Mouse (Mus musculus) midbrain, embryonic 13.5 days (tissue): ENCODE results near the gene Nop2. TPM values are rescaled to one million over a fixed set of nuclear protein-coding genes. Genes with fewer than 3 reads are reported as not detected.

Experiments
- ATAC-seq: fragments of 200-750 bp; cut with Nextera tagmentation; 2 replicates; pipeline ENCODE4 v1.8.0; 2017; ENCODE audit warnings: mild to moderate bottlenecking, moderate TSS enrichment, moderate library complexity
- H3K27ac ChIP-seq: fragments of 300-500 bp; sonication (generic); 2 replicates; pipeline ENCODE4 v1.5.1; 2015; ENCODE audit warnings: inconsistent platforms, mild to moderate bottlenecking, moderate library complexity
- H3K27me3 ChIP-seq: fragments of 300-500 bp; sonication (generic); 2 replicates; pipeline ENCODE4 v1.6.1; 2015; ENCODE audit warnings: mild to moderate bottlenecking, inconsistent platforms
- H3K36me3 ChIP-seq: fragments of 300-500 bp; sonication (generic); 2 replicates; pipeline ENCODE4 v1.6.1; 2015; ENCODE audit warnings: mild to moderate bottlenecking, inconsistent platforms
- H3K4me1 ChIP-seq: fragments of 300-500 bp; sonication (generic); replicated peaks from 2 replicates; pipeline ENCODE4 v1.6.1; 2015; ENCODE audit warnings: inconsistent platforms
- H3K4me2 ChIP-seq: fragments of 300-500 bp; sonication (generic); replicated peaks from 2 replicates; pipeline ENCODE4 v1.6.1; 2015; ENCODE audit warnings: moderate library complexity, mild to moderate bottlenecking, inconsistent platforms
- H3K4me3 ChIP-seq: fragments of 300-500 bp; sonication (generic); replicated peaks from 2 replicates; pipeline ENCODE4 v1.5.1; 2015; ENCODE audit warnings: mild to moderate bottlenecking, inconsistent platforms
- H3K9ac ChIP-seq: fragments of 300-500 bp; sonication (generic); replicated peaks from 2 replicates; pipeline ENCODE4 v1.6.1; 2015; ENCODE audit warnings: mild to moderate bottlenecking, inconsistent platforms
- H3K9me3 ChIP-seq: fragments of 300-500 bp; sonication (generic); 2 replicates; pipeline ENCODE4 v1.6.1; 2016; ENCODE audit warnings: mild to moderate bottlenecking, inconsistent platforms
- WGBS: fragments of 180-500 bp; shearing (Covaris S2); methylation state at CpG from one replicate; pipeline ENCODE4 v1.1.7; 2015; 5-methylcytosine and 5-hydroxymethylcytosine counted together
- polyA plus RNA-seq: library from polyadenylated mRNA; unstranded; fragments of >200 nt; fragmentation: Nextera tagmentation; extraction: Ambion mirVana; gene quantifications from 2 replicates; pipeline ENCODE4 v1.2.1, GENCODE M21; 2015

Nop2 gene
- polyA plus RNA-seq, 1 experiment from 2014 or later: 43.2 TPM

DNA sequence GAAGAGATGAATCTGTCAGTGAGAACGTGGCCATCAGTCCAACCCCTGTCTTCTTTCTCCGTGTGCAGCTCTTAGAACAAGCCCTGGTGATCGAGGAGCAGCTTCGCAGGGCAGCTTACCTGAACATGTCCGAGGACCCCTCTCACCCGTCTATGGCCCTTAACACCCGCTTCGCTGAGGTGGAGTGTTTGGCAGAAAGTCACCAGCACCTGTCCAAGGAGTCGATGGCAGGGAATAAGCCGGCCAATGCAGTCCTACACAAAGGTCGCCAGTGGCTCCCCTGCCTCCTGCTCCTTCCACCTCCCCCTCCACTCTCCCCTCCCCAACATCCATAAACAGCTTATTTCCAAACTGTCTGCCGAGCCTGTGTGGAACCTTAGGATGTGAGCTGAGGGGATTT lies 3.0 kb upstream of the Nop2 start:
- WGBS: 91% methylated on average over 12 of the region's 12 CpGs
- H3K4me2 ChIP-seq: no peak overlapping the region
- peaks cover 21% of the 10 kb centered on the region for H3K4me1 ChIP-seq
- peaks cover 72% of the 10 kb centered on the region for H3K36me3 ChIP-seq
- H3K27ac ChIP-seq: no peak overlapping the region
- H3K27me3 ChIP-seq: no peaks in the 10 kb centered on the region
- H3K4me3 ChIP-seq: no peak overlapping the region
- no peak overlapping the region for H3K9ac ChIP-seq
- no peak for ATAC-seq
- no peaks in the 10 kb centered on the region for H3K9me3 ChIP-seq

GRCm38 (mm10) chr6:125129710-125130402 lies 1.9 kb upstream of the Nop2 start:
- ATAC-seq: no peak
- peaks cover 21% of the 10 kb centered on the region for H3K4me1 ChIP-seq
- no peaks in the 10 kb centered on the region for H3K27me3 ChIP-seq
- 86% methylated on average over 20 of the region's 20 CpGs for WGBS
- no peaks in the 10 kb centered on the region for H3K9me3 ChIP-seq
- peaks cover 72% of the 10 kb centered on the region for H3K36me3 ChIP-seq
- no peak overlapping the region for H3K4me2 ChIP-seq
- H3K4me3 ChIP-seq: no peak overlapping the region
- no peak overlapping the region for H3K27ac ChIP-seq
- H3K9ac ChIP-seq: no peak overlapping the region

- 10% methylated on average over 11 of the region's 11 CpGs for WGBS
- peak overlapping the region; percentile 87 for H3K9ac ChIP-seq
- H3K27me3 ChIP-seq: no peaks in the 10 kb centered on the region
- H3K4me1 ChIP-seq: peaks cover 21% of the 10 kb centered on the region
- H3K9me3 ChIP-seq: no peaks in the 10 kb centered on the region
- H3K36me3 ChIP-seq: peaks cover 73% of the 10 kb centered on the region
- peak overlapping the region; percentile 87 for H3K4me3 ChIP-seq
- peak overlapping the region; percentile 78 for H3K4me2 ChIP-seq
- H3K27ac ChIP-seq: no peak overlapping the region
- ATAC-seq: no peak
These were observed 761 bp downstream of the Nop2 start for GRCm38 (mm10) chr6:125132470-125132869.

- no peak overlapping the region for H3K4me3 ChIP-seq
These were observed 5.4 kb downstream of the Nop2 start for GRCm38 (mm10) chr6:125137002-125137671.

DNA sequence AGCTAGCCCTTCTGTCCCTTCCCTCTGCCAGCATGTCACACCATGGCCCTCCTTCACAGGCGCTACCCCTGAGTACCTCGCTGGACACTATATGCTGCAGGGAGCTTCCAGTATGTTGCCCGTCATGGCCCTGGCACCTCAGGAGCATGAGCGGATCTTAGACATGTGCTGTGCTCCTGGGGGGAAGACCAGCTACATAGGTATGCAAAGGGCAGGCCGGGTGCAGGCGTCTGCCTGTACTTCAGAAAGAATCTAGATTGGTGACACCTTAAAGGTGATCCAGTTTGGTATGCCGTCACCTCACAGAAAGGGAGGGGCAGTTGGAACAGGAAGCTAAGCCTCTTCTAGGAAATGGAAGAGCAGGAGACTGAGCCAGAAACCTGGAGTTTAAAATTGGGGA lies 8.0 kb downstream of the Nop2 start:
- Histone ChIP-seq H3K36me3 (peaks cover 93% of the 10 kb centered on the region), H3K9ac (no peak overlapping the region), H3K4me2 (no peak overlapping the region), H3K9me3 (no peaks in the 10 kb centered on the region), H3K4me1 (peaks cover 5% of the 10 kb centered on the region), H3K27me3 (no peaks in the 10 kb centered on the region), H3K27ac (no peak overlapping the region), H3K4me3 (no peak overlapping the region)
- WGBS: 92% methylated on average over 7 of the region's 7 CpGs
- no peak for ATAC-seq

More at GRCm38 (mm10) chr6:125137002-125137671, 5.4 kb downstream of the Nop2 start:
- ATAC-seq: no peak
- Histone ChIP-seq H3K4me2 (no peak overlapping the region), H3K36me3 (peaks cover 88% of the 10 kb centered on the region), H3K9ac (no peak overlapping the region), H3K27ac (no peak overlapping the region), H3K27me3 (no peaks in the 10 kb centered on the region), H3K4me1 (peaks cover 15% of the 10 kb centered on the region), H3K9me3 (no peaks in the 10 kb centered on the region)
- 87% methylated on average over 19 of the region's 19 CpGs for WGBS

- Histone ChIP-seq H3K27me3 (no peaks in the 10 kb centered on the region), H3K9ac (no peak overlapping the region), H3K4me2 (no peak overlapping the region), H3K4me3 (no peak overlapping the region), H3K4me1 (peaks cover 25% of the 10 kb centered on the region), H3K27ac (no peak overlapping the region), H3K36me3 (peaks cover 67% of the 10 kb centered on the region), H3K9me3 (no peaks in the 10 kb centered on the region)
- WGBS: 93% methylated on average over 8 of the region's 8 CpGs
- no peak for ATAC-seq
These were observed 10.7 kb downstream of the Nop2 start for GRCm38 (mm10) chr6:125142436-125142835.

DNA sequence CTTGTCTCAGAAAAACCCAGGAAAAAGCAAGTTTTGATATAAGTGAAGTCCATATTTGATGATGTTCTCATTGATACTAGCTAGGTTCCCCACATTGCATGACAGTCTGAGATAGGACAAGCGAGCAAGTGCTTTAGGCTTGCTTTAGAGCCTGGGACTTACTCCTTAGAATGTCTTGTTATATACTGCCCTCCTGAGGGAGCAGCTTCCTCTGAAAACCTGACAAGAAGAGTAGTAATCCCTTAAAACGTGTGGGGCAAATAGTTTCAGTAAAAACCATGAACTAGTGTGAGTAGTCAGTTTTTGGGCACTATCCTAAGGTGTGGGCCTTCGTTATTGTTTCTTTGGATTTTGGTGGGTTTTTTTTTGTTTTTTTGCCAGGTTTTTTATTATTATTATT lies 11.4 kb downstream of the Nop2 start:
- WGBS: 77% methylated on average over 3 of the region's 3 CpGs
- Histone ChIP-seq H3K9me3 (no peaks in the 10 kb centered on the region), H3K36me3 (peaks cover 60% of the 10 kb centered on the region), H3K9ac (no peak overlapping the region), H3K27me3 (no peaks in the 10 kb centered on the region), H3K4me3 (no peak overlapping the region), H3K27ac (no peak overlapping the region), H3K4me2 (no peak overlapping the region), H3K4me1 (peaks cover 32% of the 10 kb centered on the region)
- ATAC-seq: no peak

- no peak for ATAC-seq
- Histone ChIP-seq H3K4me2 (no peak overlapping the region), H3K9ac (no peak overlapping the region), H3K27ac (0 out of 2 replicates have a peak overlapping the region, but pooled peaks have one; percentile 87), H3K36me3 (peaks cover 52% of the 10 kb centered on the region), H3K4me1 (peaks cover 40% of the 10 kb centered on the region), H3K27me3 (no peaks in the 10 kb centered on the region), H3K9me3 (no peaks in the 10 kb centered on the region), H3K4me3 (no peak overlapping the region)
- 89% methylated on average over 9 of the region's 9 CpGs for WGBS
These were observed 12.2 kb downstream of the Nop2 start for GRCm38 (mm10) chr6:125143904-125144303.

DNA sequence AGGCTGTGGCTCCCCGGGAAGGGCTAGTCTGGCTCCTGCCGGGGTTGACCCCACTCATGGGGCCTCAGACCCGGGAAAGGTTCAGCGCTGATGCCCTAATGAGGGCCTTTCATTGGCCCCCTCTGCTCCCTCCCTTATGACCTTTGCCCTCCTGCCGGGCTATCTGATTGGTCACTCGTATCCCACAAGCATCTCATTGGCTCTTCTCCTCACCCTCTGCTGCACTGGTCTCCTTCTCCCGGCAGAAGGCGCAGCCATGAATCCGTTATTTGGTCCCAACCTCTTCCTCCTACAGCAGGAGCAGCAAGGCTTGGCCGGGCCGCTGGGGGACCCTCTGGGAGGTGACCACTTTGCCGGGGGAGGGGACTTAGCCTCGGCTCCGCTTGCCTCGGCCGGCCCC lies 13.3 kb downstream of the Nop2 start, which contains the start of gene Iffo1:
Iffo1 (plus strand) TSS at position 241 of the 400 bp plus-strand sequence.
- H3K9me3 ChIP-seq: no peaks in the 10 kb centered on the region
- peak within 1 kb of the TSS; percentile 71 for H3K4me3 ChIP-seq
- H3K27ac ChIP-seq: peak within 1 kb of the TSS; percentile 87
- no peaks in the 10 kb centered on the region for H3K27me3 ChIP-seq
- peaks cover 46% of the 10 kb centered on the region for H3K36me3 ChIP-seq
- WGBS: under 1% methylated on average over 16 of the region's 16 CpGs
- peak within 1 kb of the TSS; percentile 93 for H3K9ac ChIP-seq
- H3K4me2 ChIP-seq: peak within 1 kb of the TSS; percentile 89
- H3K4me1 ChIP-seq: peaks cover 47% of the 10 kb centered on the region
- peak; percentile 96 for ATAC-seq

- peak overlapping the region; percentile 89 for H3K4me2 ChIP-seq
- H3K27me3 ChIP-seq: no peaks in the 10 kb centered on the region
- under 1% methylated on average over 35 of the region's 35 CpGs for WGBS
- H3K36me3 ChIP-seq: peaks cover 44% of the 10 kb centered on the region
- H3K27ac ChIP-seq: peak overlapping the region; percentile 87
- peak; percentile 80 for ATAC-seq
- peaks cover 47% of the 10 kb centered on the region for H3K4me1 ChIP-seq
- H3K4me3 ChIP-seq: peak overlapping the region; percentile 71
- H3K9me3 ChIP-seq: no peaks in the 10 kb centered on the region
- H3K9ac ChIP-seq: peak overlapping the region; percentile 93
These were observed 13.8 kb downstream of the Nop2 start for GRCm38 (mm10) chr6:125145479-125145951.

DNA sequence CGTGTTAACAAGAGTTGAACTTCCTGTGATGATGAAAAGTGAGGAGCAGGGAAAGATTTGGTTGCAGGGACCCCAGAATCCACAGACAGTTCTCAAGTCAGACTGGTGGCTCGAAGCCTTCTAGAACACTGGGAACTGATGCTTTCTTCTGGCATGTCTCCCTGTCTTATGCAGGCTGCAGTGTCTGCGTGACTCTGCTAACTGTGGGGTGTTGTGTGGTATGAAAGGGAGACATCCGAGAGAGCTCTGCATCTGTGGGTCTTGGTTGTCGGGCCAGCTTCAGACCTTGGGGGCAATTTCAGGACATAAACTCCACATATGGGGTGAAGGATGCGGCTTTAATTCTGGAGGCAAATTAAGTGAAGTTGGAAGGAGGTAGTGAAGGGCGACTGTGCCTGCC lies 14.4 kb downstream of the Nop2 start:
- peak overlapping the region; percentile 89 for H3K4me2 ChIP-seq
- no peaks in the 10 kb centered on the region for H3K9me3 ChIP-seq
- ATAC-seq: no peak
- peak overlapping the region; percentile 93 for H3K9ac ChIP-seq
- peaks cover 47% of the 10 kb centered on the region for H3K4me1 ChIP-seq
- peak overlapping the region; percentile 71 for H3K4me3 ChIP-seq
- peak overlapping the region; percentile 87; the same call in 1 of the 2 replicates for H3K27ac ChIP-seq
- no peaks in the 10 kb centered on the region for H3K27me3 ChIP-seq
- 54% methylated on average over 7 of the region's 7 CpGs for WGBS
- peaks cover 39% of the 10 kb centered on the region for H3K36me3 ChIP-seq

- peak overlapping the region; percentile 71 for H3K4me3 ChIP-seq
- no peaks in the 10 kb centered on the region for H3K9me3 ChIP-seq
- H3K4me1 ChIP-seq: peaks cover 47% of the 10 kb centered on the region
- WGBS: 82% methylated on average over 4 of the region's 4 CpGs
- no peak for ATAC-seq
- no peak overlapping the region for H3K27ac ChIP-seq
- H3K4me2 ChIP-seq: peak overlapping the region; percentile 89
- peak overlapping the region; percentile 93 for H3K9ac ChIP-seq
- H3K36me3 ChIP-seq: peaks cover 39% of the 10 kb centered on the region
- no peaks in the 10 kb centered on the region for H3K27me3 ChIP-seq
These were observed 15.1 kb downstream of the Nop2 start for GRCm38 (mm10) chr6:125146797-125147196.
